Mouse (Mus musculus) skeletal muscle tissue, adult 2 months (tissue): ENCODE results near the gene Olfr351.

Experiments
- DNase-seq: peaks from one replicate; pipeline ENCODE4 v3.0.0-alpha.2; 2012; ENCODE audit warnings: low read depth, low spot score

Olfr351 gene

GRCm38 (mm10) chr2:36862560-36862959 lies at the start of gene Olfr351:
Gene Olfr351, minus strand, starts transcription at chr2:36862660.
- no peak for DNase-seq

DNA sequence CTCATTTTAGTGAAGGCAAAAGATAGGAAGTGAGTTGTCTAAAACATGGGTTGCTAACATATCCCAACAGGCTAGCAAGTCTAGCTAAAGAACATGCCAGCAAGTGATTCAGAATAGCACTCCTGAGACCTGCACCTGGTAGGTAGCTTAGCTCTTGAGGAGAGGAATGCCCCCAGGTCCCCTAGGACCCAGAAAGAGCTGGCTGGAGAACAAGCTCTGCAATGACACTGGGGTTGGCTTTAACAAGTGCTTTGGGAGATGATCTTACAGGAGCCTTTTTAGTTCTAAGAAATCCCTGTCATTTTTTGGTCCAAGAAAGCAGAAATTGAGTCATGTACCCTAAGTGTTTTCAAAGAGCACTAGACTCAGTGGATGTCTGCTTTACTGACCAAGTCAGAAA lies 42.9 kb upstream of the Olfr351 start, which contains the start of gene Olfr354:
Gene Olfr354, plus strand, starts transcription at position 301 of the 400 bp plus-strand sequence.
- no peak for DNase-seq

- no peak for DNase-seq
Observed at GRCm38 (mm10) chr2:36897114-36897513, 34.7 kb upstream of the Olfr351 start.

GRCm38 (mm10) chr2:36892836-36893235 lies 30.4 kb upstream of the Olfr351 start, which contains the start of gene Olfr353:
Gene Olfr353, minus strand, starts transcription at chr2:36892936.
- DNase-seq: no peak

- no peak for DNase-seq
Observed at GRCm38 (mm10) chr2:36868160-36868559, 5.7 kb upstream of the Olfr351 start, which contains the start of gene Olfr352. Gene Olfr352, plus strand, starts transcription at chr2:36868460.

- DNase-seq: no peak
Observed at GRCm38 (mm10) chr2:36846010-36846409, 16.4 kb downstream of the Olfr351 start, which contains the start of gene Olfr350. Gene Olfr350, plus strand, starts transcription at chr2:36846310.

- no peak for DNase-seq
Observed at GRCm38 (mm10) chr2:36816932-36817331, 45.5 kb downstream of the Olfr351 start, which contains the start of gene Olfr3. Gene Olfr3, minus strand, starts transcription at chr2:36817032.
